Mouse (Mus musculus) subcutaneous adipose tissue, adult 2 months (tissue): ENCODE measurements around the gene Gatm. TPM values are rescaled to one million over a fixed set of nuclear protein-coding genes. Genes with fewer than 3 reads are reported as not detected.

Experiments
- polyA plus RNA-seq: library from polyadenylated mRNA; depleted of rRNA; stranded (reverse); fragments of >200 nt; gene quantifications from 2 replicates; pipeline ENCODE4 v1.2.3, GENCODE M21; 2012; ENCODE audit warnings: low replicate concordance; rRNA removed

Gatm gene
- polyA plus RNA-seq = 5.0 and 33.0 TPM in 2 replicates

DNA sequence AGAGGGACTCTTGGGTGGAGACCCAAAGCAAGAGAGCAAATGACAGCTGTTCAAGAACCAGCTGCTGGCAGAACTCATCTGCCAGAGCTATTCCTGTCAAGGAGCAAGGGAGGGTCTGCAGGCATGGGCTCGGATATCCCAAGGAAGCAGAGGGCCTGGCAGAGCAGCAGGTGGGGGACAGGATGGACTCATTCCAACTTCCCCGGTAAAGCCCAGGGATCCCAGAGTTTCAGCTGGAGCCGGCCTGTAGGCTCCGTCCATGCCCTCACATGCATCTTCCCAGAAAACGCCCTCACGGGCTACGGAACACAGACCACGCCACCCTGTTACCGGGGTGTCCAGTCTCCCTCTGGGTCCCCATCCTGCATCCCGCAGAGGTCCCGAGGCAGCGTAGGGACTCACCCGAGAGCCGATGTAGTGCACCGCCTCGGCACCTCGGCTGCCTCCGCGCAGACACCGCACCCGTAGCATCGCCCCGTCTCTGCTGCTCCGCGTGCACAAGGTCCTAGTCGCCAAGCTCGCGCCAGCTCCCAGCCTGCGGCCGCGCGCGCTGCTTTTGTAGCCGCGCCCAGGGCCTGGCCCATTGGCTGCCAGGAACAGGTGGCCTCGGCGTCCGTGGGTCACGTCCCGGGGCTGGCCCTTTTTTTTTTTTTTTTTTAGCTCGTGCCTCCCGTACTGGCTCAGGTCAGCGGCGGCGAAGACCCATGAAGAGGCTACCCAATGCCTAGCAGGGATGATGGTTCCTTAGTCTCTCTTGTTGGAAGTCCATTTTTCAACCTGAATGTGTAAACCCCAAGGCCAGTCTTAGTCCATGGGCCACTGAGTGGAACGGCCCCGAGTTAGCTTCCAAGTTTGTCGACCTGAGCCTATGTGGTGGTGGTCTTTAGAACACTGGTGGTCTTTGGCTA is at the start of gene Gatm:
Gene Gatm, minus strand, starts transcription at position 558 of the 908 bp plus-strand sequence.

DNA sequence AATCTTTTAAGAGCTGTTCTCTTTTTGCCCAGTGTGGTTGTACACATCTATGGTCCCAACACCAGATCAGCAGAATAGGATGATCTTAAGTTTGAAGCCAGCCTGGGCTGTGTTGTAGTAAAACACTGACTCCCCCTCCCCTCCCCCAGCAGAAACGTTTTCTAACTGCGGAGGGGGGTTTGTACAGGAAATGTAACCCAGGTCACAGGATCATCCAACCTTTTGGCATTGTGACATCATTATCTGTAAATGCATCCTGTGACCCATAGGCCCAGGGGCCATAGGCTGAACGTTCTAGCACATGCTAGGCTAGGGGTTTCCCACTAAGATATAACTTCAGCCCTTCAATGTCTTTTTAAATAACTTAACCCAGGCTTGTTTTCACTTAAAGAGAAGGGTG is 25.6 kb upstream of the Gatm start, which contains the start of gene AA467197:
Gene AA467197, plus strand, starts transcription at position 301 of the 400 bp plus-strand sequence.

Other genes starting within 250 kb of the Gatm start
- 13.9 and 15.1 TPM in 2 replicates for gene Shf, start 242.1 kb downstream of the Gatm start, polyA plus RNA-seq
- gene Slc28a2, start 184.8 kb downstream of the Gatm start, polyA plus RNA-seq = 8.5 and 40.7 TPM in 2 replicates
- 0.07 and 0.60 TPM in 2 replicates for gene Gm14085, start 126.4 kb downstream of the Gatm start, polyA plus RNA-seq
- 0.82 TPM in 2 replicates for gene AA467197, start 25.7 kb upstream of the Gatm start, polyA plus RNA-seq
- gene Slc30a4, start 91.4 kb upstream of the Gatm start, polyA plus RNA-seq = 7.6 and 11.6 TPM in 2 replicates
- gene Bloc1s6, start 127.2 kb upstream of the Gatm start, polyA plus RNA-seq = 39.7 and 49.0 TPM in 2 replicates
- 45.5 and 68.8 TPM in 2 replicates for gene Sqor, start 153.9 kb upstream of the Gatm start, polyA plus RNA-seq